Mouse (Mus musculus): ENCODE results near the gene Tead2. TPM values are rescaled to one million over a fixed set of nuclear protein-coding genes. Genes with fewer than 3 reads are reported as not detected.
A peak's percentile ranks its signal among the peaks of the same experiment; 100 is the strongest.

Tead2 gene
- polyA plus RNA-seq, 1 experiment from 2014 or later: 385 TPM

DNA sequence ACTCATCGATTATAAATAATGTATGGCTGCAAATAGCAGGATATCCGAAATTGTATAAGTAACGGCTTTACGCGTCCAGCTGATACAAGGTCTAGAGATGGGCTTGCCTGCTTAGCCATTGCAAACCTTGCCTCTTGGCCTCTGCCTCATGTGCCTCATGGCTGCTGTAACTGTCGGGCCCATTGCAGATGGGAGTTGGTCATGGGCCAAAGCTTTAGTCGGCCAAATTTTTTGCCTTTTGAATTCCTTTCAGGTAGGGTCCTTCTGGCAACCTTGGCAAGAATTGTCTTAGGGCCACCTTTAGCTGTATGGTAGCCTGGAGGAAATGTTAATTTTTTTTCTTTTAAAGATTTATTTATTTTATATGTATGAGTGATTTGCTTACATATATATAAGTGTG lies 9.3 kb downstream of the Tead2 start:
- Histone ChIP-seq H3K36me3 (ENCODE audit: control insufficient read depth, insufficient read depth, low read length) (peaks cover 69% of the 10 kb centered on the region), H3K4me3 (ENCODE audit: low read depth, low read length) (no peak overlapping the region), H3K4me2 (ENCODE audit: low read depth, severe bottlenecking) (no peak overlapping the region), H3K9me3 (ENCODE audit: control insufficient read depth, low read length) (no peaks in the 10 kb centered on the region), H3K27ac (replicated peaks; ENCODE audit: low read depth, low read length) (no peak overlapping the region), H3K9ac (ENCODE audit: low read length) (no peak overlapping the region), H3K4me1 (ENCODE audit: control insufficient read depth, insufficient read depth, low read length) (no peaks in the 10 kb centered on the region), H3K27me3 (ENCODE audit: control insufficient read depth, insufficient read depth, low read length) (no peaks in the 10 kb centered on the region)
- ATAC-seq (ENCODE audit: insufficient number of reproducible peaks, low FRiP score, low TSS enrichment, low read depth) (no peak), DNase-seq (ENCODE audit: low spot score) (no peak)
- 93% methylated on average over 7 of the region's 7 CpGs for WGBS

DNA sequence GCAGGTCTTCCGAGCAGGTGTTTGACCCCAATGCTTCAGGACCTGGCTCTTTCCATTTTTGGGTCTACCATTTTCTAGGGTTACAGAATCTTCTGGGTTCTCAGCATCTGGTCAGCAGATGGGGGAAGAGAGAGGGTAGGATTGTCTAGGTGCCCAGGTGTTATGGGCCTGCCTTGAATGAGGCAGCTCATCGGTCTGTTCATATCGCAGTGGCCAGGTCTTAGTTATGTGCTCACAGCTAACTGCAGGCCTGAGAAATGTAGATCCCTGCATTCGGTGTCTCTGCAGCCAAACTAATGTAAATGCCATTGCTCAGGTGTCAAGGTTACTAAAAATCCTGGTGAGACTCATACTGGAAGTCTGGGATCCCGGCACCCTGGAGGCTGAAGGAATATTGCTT lies 10.9 kb downstream of the Tead2 start:
- no peak overlapping the region for H3K27ac ChIP-seq (replicated peaks; ENCODE audit: low read depth, low read length)
- H3K4me1 ChIP-seq (ENCODE audit: control insufficient read depth, insufficient read depth, low read length): no peaks in the 10 kb centered on the region
- H3K36me3 ChIP-seq (ENCODE audit: control insufficient read depth, insufficient read depth, low read length): peaks cover 64% of the 10 kb centered on the region
- H3K9me3 ChIP-seq (ENCODE audit: control insufficient read depth, low read length): no peaks in the 10 kb centered on the region
- no peak overlapping the region for H3K4me2 ChIP-seq (ENCODE audit: low read depth, severe bottlenecking)
- ATAC-seq (ENCODE audit: insufficient number of reproducible peaks, low FRiP score, low TSS enrichment, low read depth) (no peak), DNase-seq (ENCODE audit: low spot score) (no peak)
- no peaks in the 10 kb centered on the region for H3K27me3 ChIP-seq (ENCODE audit: control insufficient read depth, insufficient read depth, low read length)
- WGBS: 95% methylated on average over 5 of the region's 5 CpGs
- H3K4me3 ChIP-seq (ENCODE audit: low read depth, low read length): no peak overlapping the region
- no peak overlapping the region for H3K9ac ChIP-seq (ENCODE audit: low read length)

DNA sequence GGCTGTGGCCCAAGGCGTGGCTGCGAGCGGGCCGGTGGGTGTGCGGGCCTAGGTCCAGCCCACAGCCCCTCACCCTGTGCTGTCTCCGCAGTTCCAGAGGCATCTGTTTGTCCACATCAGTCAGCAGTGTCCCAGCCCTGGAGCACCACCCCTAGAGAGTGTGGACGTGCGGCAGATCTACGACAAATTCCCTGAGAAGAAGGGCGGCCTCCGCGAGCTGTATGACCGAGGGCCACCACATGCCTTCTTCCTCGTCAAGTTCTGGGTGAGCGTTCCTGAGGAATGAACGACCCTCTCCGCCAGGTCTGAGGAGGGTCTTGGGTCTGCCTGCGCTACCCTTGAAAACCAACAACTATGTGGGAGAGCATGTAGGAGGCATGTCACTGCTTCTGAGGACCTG lies 13.0 kb downstream of the Tead2 start:
- Histone ChIP-seq H3K4me2 (ENCODE audit: low read depth, severe bottlenecking) (no peak overlapping the region), H3K9me3 (ENCODE audit: control insufficient read depth, low read length) (no peaks in the 10 kb centered on the region), H3K4me3 (ENCODE audit: low read depth, low read length) (no peak overlapping the region), H3K27me3 (ENCODE audit: control insufficient read depth, insufficient read depth, low read length) (no peaks in the 10 kb centered on the region), H3K36me3 (ENCODE audit: control insufficient read depth, insufficient read depth, low read length) (peaks cover 66% of the 10 kb centered on the region), H3K9ac (ENCODE audit: low read length) (no peak overlapping the region), H3K27ac (replicated peaks; ENCODE audit: low read depth, low read length) (no peak overlapping the region), H3K4me1 (ENCODE audit: control insufficient read depth, insufficient read depth, low read length) (peaks cover 8% of the 10 kb centered on the region; the same call in 1 of the 2 replicates)
- WGBS: 96% methylated on average over 18 of the region's 18 CpGs
- no peak for ATAC-seq (ENCODE audit: insufficient number of reproducible peaks, low FRiP score, low TSS enrichment, low read depth)
- peak; percentile 20 for DNase-seq (ENCODE audit: low spot score)

DNA sequence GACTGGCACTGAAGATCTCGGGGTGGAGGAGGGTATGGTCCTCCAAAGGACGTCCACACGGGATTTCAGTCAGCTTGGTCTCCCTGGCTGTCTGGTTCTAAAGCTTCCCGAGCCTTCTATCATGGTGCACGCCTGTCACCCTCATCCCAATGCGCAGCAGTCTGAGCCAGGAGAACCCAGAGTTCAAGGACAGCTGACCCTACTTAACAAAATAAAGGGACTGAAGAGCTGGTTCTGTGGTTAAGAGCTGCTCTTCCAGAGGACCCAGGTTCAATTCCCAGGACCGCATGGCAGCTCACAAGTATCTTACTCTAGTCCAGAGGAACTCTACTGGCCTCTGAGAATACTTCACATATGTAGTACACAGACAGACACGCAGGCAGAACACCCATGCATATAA lies 13.5 kb downstream of the Tead2 start:
- DNase-seq (ENCODE audit: low spot score) (no peak), ATAC-seq (ENCODE audit: insufficient number of reproducible peaks, low FRiP score, low TSS enrichment, low read depth) (no peak)
- Histone ChIP-seq H3K4me1 (ENCODE audit: control insufficient read depth, insufficient read depth, low read length) (peaks cover 11% of the 10 kb centered on the region), H3K27me3 (ENCODE audit: control insufficient read depth, insufficient read depth, low read length) (no peaks in the 10 kb centered on the region), H3K9ac (ENCODE audit: low read length) (no peak overlapping the region), H3K9me3 (ENCODE audit: control insufficient read depth, low read length) (no peaks in the 10 kb centered on the region), H3K4me2 (ENCODE audit: low read depth, severe bottlenecking) (no peak overlapping the region), H3K36me3 (ENCODE audit: control insufficient read depth, insufficient read depth, low read length) (peaks cover 63% of the 10 kb centered on the region), H3K4me3 (ENCODE audit: low read depth, low read length) (no peak overlapping the region), H3K27ac (replicated peaks; ENCODE audit: low read depth, low read length) (no peak overlapping the region)
- WGBS: 97% methylated on average over 8 of the region's 8 CpGs

DNA sequence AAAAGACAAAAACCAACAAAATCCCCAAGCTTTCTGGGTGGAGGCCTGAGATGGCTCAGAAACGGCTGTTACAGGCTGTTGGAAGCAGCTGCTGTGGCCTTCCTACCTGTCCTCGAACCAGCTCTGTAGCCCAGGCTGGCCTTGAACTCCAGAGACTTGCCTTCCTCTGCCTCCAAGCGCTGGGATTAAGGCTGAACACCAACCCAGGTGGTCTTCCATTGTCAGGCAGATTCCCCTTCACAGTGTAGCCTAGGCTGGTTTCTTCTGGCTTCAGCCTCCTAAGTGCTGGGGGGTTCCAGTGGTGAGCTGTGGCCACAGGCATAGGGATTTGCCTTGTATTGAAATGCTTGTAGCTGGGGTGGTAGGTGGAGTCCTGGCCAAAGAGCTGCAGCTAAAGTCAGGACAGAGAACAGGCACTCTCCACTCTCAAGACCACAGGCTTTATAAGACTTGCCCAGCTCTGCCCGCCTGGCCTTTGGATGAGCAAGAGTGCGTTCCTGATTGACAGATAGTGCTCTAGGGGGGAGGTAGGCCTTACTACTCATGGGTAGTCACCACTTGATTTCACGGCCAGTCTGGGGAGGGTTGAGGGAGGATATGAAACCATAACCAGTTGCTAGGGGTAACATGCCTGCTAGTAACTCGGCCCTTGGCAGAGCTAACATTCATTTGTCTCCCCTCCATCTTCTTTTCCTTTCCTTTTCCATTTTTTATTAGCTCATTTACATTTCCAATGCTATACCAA lies 14.1 kb downstream of the Tead2 start:
- no peak overlapping the region for H3K27ac ChIP-seq (replicated peaks; ENCODE audit: low read depth, low read length)
- no peak for ATAC-seq (ENCODE audit: insufficient number of reproducible peaks, low FRiP score, low TSS enrichment, low read depth)
- no peaks in the 10 kb centered on the region for H3K9me3 ChIP-seq (ENCODE audit: control insufficient read depth, low read length)
- peaks cover 16% of the 10 kb centered on the region for H3K4me1 ChIP-seq (ENCODE audit: control insufficient read depth, insufficient read depth, low read length)
- no peak overlapping the region for H3K9ac ChIP-seq (ENCODE audit: low read length)
- H3K36me3 ChIP-seq (ENCODE audit: control insufficient read depth, insufficient read depth, low read length): peaks cover 60% of the 10 kb centered on the region
- 85% methylated on average over 7 of the region's 7 CpGs for WGBS
- no peak overlapping the region for H3K4me3 ChIP-seq (ENCODE audit: low read depth, low read length)
- H3K27me3 ChIP-seq (ENCODE audit: control insufficient read depth, insufficient read depth, low read length): no peaks in the 10 kb centered on the region
- DNase-seq (ENCODE audit: low spot score): no peak
- no peak overlapping the region for H3K4me2 ChIP-seq (ENCODE audit: low read depth, severe bottlenecking)

DNA sequence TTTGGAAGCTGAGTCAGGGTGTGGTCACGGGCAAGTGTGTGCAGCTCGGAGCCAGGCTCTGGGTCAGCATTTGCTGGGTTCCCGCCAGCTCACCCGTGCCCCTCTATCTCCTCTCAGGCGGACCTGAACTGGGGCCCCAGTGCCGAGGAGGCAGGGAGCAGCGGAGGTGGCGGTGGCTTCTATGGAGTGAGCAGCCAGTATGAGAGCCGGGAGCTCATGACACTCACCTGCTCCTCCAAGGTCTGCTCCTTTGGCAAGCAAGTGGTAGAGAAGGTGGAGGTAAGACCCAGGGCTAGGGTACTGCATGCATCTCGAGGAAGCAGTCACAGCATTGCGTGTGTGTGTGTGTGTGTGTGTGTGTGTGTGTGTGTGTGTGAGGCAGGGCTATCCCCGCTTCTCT lies 15.6 kb downstream of the Tead2 start:
- H3K36me3 ChIP-seq (ENCODE audit: control insufficient read depth, insufficient read depth, low read length): peaks cover 49% of the 10 kb centered on the region
- DNase-seq (ENCODE audit: low spot score) (no peak), ATAC-seq (ENCODE audit: insufficient number of reproducible peaks, low FRiP score, low TSS enrichment, low read depth) (no peak)
- H3K9ac ChIP-seq (ENCODE audit: low read length): no peak overlapping the region
- no peak overlapping the region for H3K4me3 ChIP-seq (ENCODE audit: low read depth, low read length)
- peaks cover 26% of the 10 kb centered on the region for H3K4me1 ChIP-seq (ENCODE audit: control insufficient read depth, insufficient read depth, low read length)
- H3K27me3 ChIP-seq (ENCODE audit: control insufficient read depth, insufficient read depth, low read length): no peaks in the 10 kb centered on the region
- no peak overlapping the region for H3K4me2 ChIP-seq (ENCODE audit: low read depth, severe bottlenecking)
- no peaks in the 10 kb centered on the region for H3K9me3 ChIP-seq (ENCODE audit: control insufficient read depth, low read length)
- 96% methylated on average over 12 of the region's 12 CpGs for WGBS
- no peak overlapping the region for H3K27ac ChIP-seq (replicated peaks; ENCODE audit: low read depth, low read length)

DNA sequence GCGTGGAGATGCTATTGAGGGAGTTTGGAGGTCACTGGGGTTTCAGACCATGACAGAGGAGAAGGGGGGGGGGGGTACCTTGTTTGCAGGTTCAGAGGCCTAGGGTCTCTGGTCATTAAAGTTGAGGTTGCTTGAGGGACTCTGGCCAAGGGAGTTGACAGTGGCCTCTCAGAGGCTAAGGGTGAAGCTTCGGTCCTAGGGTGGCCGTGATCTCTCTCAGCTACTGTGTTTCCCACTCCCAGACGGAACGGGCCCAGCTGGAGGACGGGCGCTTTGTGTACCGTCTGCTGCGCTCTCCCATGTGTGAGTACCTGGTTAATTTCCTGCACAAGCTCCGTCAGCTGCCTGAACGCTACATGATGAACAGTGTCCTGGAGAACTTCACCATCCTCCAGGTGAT lies 16.4 kb downstream of the Tead2 start:
- H3K4me1 ChIP-seq (ENCODE audit: control insufficient read depth, insufficient read depth, low read length): peaks cover 26% of the 10 kb centered on the region
- no peak overlapping the region for H3K4me2 ChIP-seq (ENCODE audit: low read depth, severe bottlenecking)
- ATAC-seq (ENCODE audit: insufficient number of reproducible peaks, low FRiP score, low TSS enrichment, low read depth): no peak
- H3K9ac ChIP-seq (ENCODE audit: low read length): no peak overlapping the region
- no peaks in the 10 kb centered on the region for H3K9me3 ChIP-seq (ENCODE audit: control insufficient read depth, low read length)
- peak; percentile 21 for DNase-seq (ENCODE audit: low spot score)
- peaks cover 42% of the 10 kb centered on the region for H3K36me3 ChIP-seq (ENCODE audit: control insufficient read depth, insufficient read depth, low read length)
- WGBS: 87% methylated on average over 11 of the region's 11 CpGs
- no peak overlapping the region for H3K27ac ChIP-seq (replicated peaks; ENCODE audit: low read depth, low read length)
- no peaks in the 10 kb centered on the region for H3K27me3 ChIP-seq (ENCODE audit: control insufficient read depth, insufficient read depth, low read length)
- no peak overlapping the region for H3K4me3 ChIP-seq (ENCODE audit: low read depth, low read length)

DNA sequence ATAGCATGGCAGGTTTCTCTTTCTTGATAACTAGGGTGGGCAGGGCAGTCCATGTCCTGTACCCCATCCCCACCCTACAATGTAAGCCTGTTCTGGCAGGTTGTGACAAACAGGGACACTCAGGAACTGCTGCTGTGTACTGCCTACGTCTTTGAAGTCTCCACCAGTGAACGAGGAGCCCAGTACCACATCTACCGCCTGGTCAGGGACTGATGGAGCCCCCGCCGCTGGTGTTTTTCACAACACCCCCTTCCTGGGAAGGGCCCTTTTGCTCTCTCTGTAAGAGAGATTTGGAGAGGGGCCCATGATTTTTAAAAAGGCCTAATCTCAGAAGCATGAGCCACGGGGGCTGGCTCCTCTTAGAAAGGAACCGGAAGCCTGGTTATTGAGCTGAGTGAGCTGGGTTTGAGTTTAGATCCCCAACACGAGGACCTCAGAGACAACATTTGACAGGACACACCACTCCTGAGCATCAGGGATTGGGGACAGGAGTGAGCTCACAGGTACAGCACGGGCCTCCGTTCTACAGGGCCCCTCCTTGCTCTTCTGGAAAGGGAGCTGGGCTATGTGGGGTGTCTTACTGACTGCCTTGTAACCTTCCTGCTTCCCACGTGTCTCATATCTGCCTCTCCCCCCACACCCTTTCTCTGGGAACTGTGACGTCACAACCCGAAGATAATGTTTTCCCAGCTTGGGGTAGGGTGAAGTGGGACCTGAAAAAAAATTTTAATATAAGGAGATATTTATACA lies 17.3 kb downstream of the Tead2 start:
- DNase-seq (ENCODE audit: low spot score): peak; percentile 22

More for the DNA sequence above, 17.3 kb downstream of the Tead2 start:
- Histone ChIP-seq H3K36me3 (ENCODE audit: control insufficient read depth, insufficient read depth, low read length) (peaks cover 37% of the 10 kb centered on the region), H3K4me2 (ENCODE audit: low read depth, severe bottlenecking) (no peak overlapping the region), H3K27ac (replicated peaks; ENCODE audit: low read depth, low read length) (no peak overlapping the region), H3K27me3 (ENCODE audit: control insufficient read depth, insufficient read depth, low read length) (no peaks in the 10 kb centered on the region), H3K4me1 (ENCODE audit: control insufficient read depth, insufficient read depth, low read length) (peaks cover 26% of the 10 kb centered on the region), H3K9me3 (ENCODE audit: control insufficient read depth, low read length) (no peaks in the 10 kb centered on the region), H3K4me3 (ENCODE audit: low read depth, low read length) (no peak overlapping the region), H3K9ac (ENCODE audit: low read length) (no peak overlapping the region)
- no peak for ATAC-seq (ENCODE audit: insufficient number of reproducible peaks, low FRiP score, low TSS enrichment, low read depth)
- WGBS: 64% methylated on average over 13 of the region's 13 CpGs

Measured in limb, embryonic 11.5 days (tissue).